Mouse (Mus musculus) embryonic facial prominence, embryonic 15.5 days (tissue): ENCODE data around the gene Ggnbp2. TPM values are rescaled to one million over a fixed set of nuclear protein-coding genes. Genes with fewer than 3 reads are reported as not detected.
"Not testable (repeated sequence)": the region's sequence is repeated elsewhere in the genome, so short reads cannot be mapped to it uniquely, and the experiment has no call there.

Source experiments
- ATAC-seq: fragments of 200-750 bp; cut with Nextera tagmentation; 2 replicates; pipeline ENCODE4 v1.8.0; 2017; ENCODE audit warnings: low read depth, moderate TSS enrichment; ENCODE audit not compliant: insufficient number of reproducible peaks, low FRiP score, low TSS enrichment
- H3K27ac ChIP-seq: fragments of 300-500 bp; sonication (generic); replicated peaks from 2 replicates; pipeline ENCODE4 v1.5.1; 2015; ENCODE audit warnings: mild to moderate bottlenecking, inconsistent platforms
- H3K27me3 ChIP-seq: fragments of 300-500 bp; sonication (generic); 2 replicates; pipeline ENCODE4 v1.6.1; 2015; ENCODE audit warnings: inconsistent platforms
- H3K36me3 ChIP-seq: fragments of 300-500 bp; sonication (generic); 2 replicates; pipeline ENCODE4 v1.6.1; 2015; ENCODE audit warnings: mild to moderate bottlenecking, inconsistent platforms
- H3K4me1 ChIP-seq: fragments of 300-500 bp; sonication (generic); 2 replicates; pipeline ENCODE4 v1.6.1; 2015; ENCODE audit warnings: inconsistent platforms
- H3K4me2 ChIP-seq: fragments of 300-500 bp; sonication (generic); replicated peaks from 2 replicates; pipeline ENCODE4 v1.6.1; 2015; ENCODE audit warnings: mild to moderate bottlenecking, inconsistent platforms
- H3K4me3 ChIP-seq: fragments of 300-500 bp; sonication (generic); replicated peaks from 2 replicates; pipeline ENCODE4 v1.5.1; 2015; ENCODE audit warnings: mild to moderate bottlenecking, inconsistent platforms
- H3K9ac ChIP-seq: fragments of 300-500 bp; sonication (generic); 2 replicates; pipeline ENCODE4 v1.6.1; 2015; ENCODE audit warnings: inconsistent platforms
- H3K9me3 ChIP-seq: fragments of 300-500 bp; sonication (generic); replicated peaks from 2 replicates; pipeline ENCODE4 v1.6.1; 2016; ENCODE audit warnings: inconsistent platforms
- WGBS: fragments of 180-500 bp; shearing (Covaris S2); methylation state at CpG from one replicate; pipeline ENCODE4 v1.1.7; 2015; 5-methylcytosine and 5-hydroxymethylcytosine counted together
- polyA plus RNA-seq: library from polyadenylated mRNA; unstranded; fragments of >200 nt; fragmentation: Nextera tagmentation; extraction: Ambion mirVana; gene quantifications from 2 replicates; pipeline ENCODE4 v1.2.1, GENCODE M21; 2015

The Ggnbp2 gene
- polyA plus RNA-seq, 1 experiment from 2014 or later: 72.0 TPM

DNA sequence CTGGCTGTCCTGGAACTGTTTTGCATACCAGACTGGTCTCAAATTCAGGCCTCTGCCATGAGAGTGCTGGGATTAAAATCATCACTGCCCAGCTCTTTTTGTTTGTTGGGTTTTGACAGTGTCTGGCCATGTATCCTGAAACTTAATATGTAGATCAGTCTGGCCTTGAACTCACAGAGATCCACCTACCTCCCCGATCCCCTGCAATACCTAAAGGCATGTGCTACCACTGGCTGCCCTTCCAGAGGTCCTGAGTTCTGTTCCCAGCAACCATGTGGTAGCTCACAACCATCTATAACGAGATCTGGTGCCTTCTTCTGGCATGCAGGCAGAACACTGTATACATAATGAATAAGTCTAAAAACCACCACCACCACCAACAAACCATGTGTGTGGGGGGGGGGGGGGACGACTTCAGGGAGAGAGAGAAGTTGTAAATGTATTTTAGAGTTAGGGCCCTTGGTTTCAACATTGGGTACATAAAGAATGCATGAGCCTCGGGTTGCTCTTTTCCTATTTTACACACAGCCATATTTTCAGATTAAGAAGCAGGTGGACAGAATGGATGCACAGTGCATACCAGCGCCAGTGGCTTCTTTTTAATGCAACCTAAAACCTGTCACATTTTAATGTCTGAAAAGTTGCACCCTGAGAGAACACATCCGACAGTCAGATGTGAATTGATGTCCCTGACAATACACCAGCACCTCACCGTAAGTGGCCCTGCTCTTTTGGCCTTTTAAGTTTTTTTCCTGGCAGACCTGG lies 8.6 kb upstream of the Ggnbp2 start:
- Histone ChIP-seq H3K9me3 (no peaks in the 10 kb centered on the region), H3K27ac (peak overlapping the region; percentile 93), H3K27me3 (no peaks in the 10 kb centered on the region), H3K4me3 (peak overlapping the region; percentile 89), H3K9ac (peak overlapping the region; percentile 70), H3K36me3 (peaks cover 11% of the 10 kb centered on the region; the same call in 1 of the 2 replicates), H3K4me2 (peak overlapping the region; percentile 91), H3K4me1 (peaks cover 17% of the 10 kb centered on the region)
- no peak for ATAC-seq
- WGBS: 20% methylated on average over 7 of the region's 7 CpGs

DNA sequence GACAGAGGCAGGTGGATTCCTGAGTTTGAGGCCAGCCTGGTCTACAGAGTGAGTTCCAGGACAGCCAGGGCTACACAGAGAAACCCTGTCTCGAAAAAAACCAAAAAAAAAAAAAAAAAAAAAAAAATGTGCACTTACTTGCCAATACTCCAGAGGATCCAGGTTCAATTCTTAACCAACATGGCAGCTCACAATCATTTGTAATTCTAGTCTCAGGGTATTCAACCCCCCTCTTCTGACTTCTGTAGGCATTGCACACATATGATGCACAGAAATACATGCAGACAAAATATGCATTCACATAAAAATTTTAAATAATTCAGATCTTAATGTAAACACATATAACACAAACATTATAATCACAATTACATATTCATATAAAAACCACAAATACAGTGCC lies 5.4 kb upstream of the Ggnbp2 start:
- H3K36me3 ChIP-seq: not testable (repeated sequence)

DNA sequence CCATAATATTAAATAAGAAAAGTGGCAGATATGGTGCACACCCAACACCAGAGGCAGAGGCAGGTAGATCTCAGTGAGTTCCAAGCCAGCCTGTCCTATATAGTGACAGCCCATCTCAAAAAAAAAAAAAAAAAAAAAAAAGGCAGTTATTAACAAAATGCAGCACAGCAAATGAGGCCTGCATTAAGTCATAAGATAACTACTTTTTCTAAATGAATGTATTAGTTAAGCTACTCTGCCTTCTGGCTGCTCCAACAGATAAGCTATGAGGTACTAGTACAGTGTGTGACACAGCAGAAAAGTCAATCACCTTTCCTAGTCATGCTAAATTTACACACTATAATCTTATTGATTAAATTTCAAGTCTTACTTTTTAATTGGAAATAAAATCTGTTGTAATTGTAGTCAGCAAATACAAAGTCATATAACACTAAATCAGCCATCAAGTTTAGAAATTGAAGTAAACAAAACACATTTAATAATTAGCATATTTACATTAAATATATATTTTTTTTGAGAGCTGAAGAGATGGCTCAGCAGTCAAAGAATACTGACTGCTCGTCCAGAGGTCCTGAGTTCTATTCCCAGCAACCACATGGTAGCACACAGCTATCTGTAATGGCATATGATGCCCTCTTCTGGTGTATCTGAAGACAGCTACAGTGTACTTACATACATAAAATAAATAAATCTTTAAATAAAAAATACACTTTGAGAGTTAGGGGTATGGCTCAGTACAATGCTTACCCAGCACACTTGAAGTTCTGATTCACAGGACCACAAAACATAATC lies 2.6 kb upstream of the Ggnbp2 start:
- 78% methylated on average over 1 of the region's 1 CpGs for WGBS

More for the DNA sequence above, 5.4 kb upstream of the Ggnbp2 start:
- not testable (repeated sequence) for H3K9ac ChIP-seq, H3K27ac ChIP-seq, ATAC-seq, H3K4me3 ChIP-seq, H3K4me2 ChIP-seq, H3K9me3 ChIP-seq, H3K27me3 ChIP-seq
- WGBS: no CpG with 5 or more reads among the region's 1 CpGs
- peaks cover 11% of the 10 kb centered on the region for H3K4me1 ChIP-seq

DNA sequence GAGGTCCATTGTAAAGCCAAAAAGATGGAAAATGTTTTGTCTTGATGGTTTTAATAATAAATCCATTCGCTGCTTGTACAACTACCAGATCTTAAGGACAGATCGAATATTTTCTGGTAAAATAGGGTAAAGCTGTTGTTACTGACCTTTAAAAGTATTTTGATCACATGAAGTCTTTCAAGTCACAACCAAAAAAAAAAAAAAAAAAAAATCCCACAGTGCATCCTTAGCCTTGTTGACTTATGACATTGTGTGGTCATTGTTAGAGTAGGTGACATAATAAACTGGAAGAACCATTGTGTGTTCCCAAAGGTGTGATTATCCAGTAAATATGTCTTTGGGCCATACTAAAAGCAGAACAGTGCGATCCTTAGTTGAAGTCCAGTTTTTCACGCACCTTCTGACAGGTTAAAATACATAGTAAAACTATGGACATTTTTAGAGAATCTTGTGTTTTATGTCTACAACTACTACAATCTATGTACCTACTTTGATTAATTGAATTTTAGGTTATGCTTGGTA lies 992 bp upstream of the Ggnbp2 start:
- Histone ChIP-seq H3K9ac (0 out of 2 replicates have a peak overlapping the region, but pooled peaks have one; percentile 88), H3K36me3 (no peaks in the 10 kb centered on the region), H3K4me3 (peak overlapping the region; percentile 91), H3K4me1 (peaks cover 7% of the 10 kb centered on the region; the same call in 1 of the 2 replicates), H3K27me3 (no peaks in the 10 kb centered on the region), H3K9me3 (no peaks in the 10 kb centered on the region), H3K27ac (peak overlapping the region; percentile 98), H3K4me2 (peak overlapping the region; percentile 47)
- WGBS: 64% methylated on average over 4 of the region's 4 CpGs
- ATAC-seq: no peak

More for the DNA sequence above, 2.6 kb upstream of the Ggnbp2 start:
- peaks cover 4% of the 10 kb centered on the region; the same call in 1 of the 2 replicates for H3K4me1 ChIP-seq
- H3K4me3 ChIP-seq: no peak overlapping the region
- H3K9me3 ChIP-seq: no peaks in the 10 kb centered on the region
- ATAC-seq: no peak
- no peak overlapping the region for H3K27ac ChIP-seq
- no peaks in the 10 kb centered on the region for H3K27me3 ChIP-seq
- no peak overlapping the region for H3K4me2 ChIP-seq
- H3K9ac ChIP-seq: no peak overlapping the region
- 0 out of 2 replicates have a peak, but pooled peaks cover 4% of the 10 kb centered on the region for H3K36me3 ChIP-seq

DNA sequence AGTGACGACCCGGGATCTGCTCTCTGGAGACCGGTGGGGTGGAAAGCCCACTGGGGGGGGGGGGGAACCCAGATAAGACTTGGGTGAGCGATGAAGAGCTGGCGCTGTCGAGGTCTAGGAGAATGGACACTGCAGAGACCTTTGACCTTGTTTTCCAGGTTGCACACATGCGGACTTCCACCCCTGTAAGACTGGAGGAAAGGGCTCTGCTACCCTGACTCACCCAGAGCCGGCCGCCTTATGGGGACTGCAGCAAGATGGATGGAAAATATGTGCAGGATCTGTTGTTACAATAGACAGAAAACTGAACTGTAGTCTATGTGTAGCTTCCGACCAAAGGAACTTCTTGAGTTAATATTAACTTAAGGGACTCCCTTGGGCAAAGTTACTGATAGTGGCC lies 429 bp upstream of the Ggnbp2 start:
- peak overlapping the region; percentile 98 for H3K27ac ChIP-seq
- H3K27me3 ChIP-seq: no peaks in the 10 kb centered on the region
- 0% methylated on average over 10 of the region's 10 CpGs for WGBS
- H3K9ac ChIP-seq: peak overlapping the region; percentile 88
- peak overlapping the region; percentile 91 for H3K4me3 ChIP-seq
- H3K4me2 ChIP-seq: peak overlapping the region; percentile 47
- H3K4me1 ChIP-seq: peaks cover 7% of the 10 kb centered on the region; the same call in 1 of the 2 replicates
- H3K9me3 ChIP-seq: no peaks in the 10 kb centered on the region
- no peaks in the 10 kb centered on the region for H3K36me3 ChIP-seq
- no peak; the same call in 1 of the 2 replicates for ATAC-seq

DNA sequence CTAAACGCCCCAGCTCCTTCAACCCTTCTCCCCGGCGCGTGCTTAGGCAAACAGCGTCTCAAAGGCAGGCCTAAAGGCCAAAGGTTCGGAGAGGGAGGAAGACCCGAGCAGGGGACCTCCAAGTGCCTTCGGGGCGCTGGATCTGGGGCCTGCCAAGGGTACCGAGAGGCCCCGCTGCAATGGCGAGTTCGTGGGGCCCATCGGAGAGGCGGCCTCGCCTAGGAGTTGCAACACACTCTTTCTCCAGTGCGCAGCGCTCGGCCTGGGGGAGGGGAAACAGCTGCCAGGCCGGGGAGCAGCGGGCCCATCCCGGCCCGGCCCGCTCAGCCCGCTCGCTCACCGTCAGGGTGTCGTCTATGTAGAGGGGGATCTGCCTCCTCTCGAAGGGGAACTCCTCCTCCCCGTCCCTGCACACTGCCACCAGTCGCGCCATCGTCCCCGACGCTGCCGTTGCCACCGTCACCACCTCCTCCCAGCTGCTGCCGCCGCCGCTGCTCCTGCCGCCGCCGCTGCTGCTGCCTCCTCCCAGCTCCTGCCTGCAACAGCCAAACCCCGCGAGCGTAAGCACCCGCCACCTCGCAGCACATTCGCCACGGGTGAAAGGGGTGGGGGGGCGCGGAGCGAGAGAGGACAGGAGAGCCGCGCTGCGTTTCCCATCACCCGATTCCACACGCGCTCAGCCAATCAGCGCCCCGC lies 932 bp downstream of the Ggnbp2 start:
- under 1% methylated on average over 55 of the region's 61 CpGs for WGBS

DNA sequence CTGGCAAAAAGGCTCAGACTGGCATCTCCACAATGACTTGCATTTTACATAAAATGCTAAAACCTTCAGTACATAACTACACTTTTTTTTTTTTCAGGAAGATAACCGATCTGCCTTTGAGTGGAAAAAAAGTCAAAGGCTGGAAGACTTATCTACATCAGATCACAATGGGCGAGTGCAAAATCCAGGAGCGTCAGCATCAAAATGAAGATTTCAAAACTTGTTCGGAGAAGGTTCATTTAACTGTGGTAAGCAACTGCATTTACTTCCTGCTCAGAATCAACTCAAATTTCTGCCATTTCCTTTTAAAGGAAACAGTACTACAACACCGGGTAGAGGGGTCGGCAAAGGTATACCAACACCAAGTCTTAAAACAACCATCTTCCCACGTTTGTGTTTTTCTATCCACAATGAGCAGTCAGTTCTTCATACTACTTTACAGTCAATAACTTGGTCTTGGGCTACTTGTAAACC lies 1.8 kb downstream of the Ggnbp2 start:
- 7% methylated on average over 7 of the region's 7 CpGs for WGBS
- Histone ChIP-seq H3K27me3 (no peaks in the 10 kb centered on the region), H3K4me1 (peaks cover 7% of the 10 kb centered on the region; the same call in 1 of the 2 replicates), H3K9me3 (no peaks in the 10 kb centered on the region), H3K4me3 (peak overlapping the region; percentile 91), H3K36me3 (no peaks in the 10 kb centered on the region), H3K4me2 (peak overlapping the region; percentile 73), H3K9ac (peak overlapping the region; percentile 97), H3K27ac (peak overlapping the region; percentile 97)
- no peak for ATAC-seq

More for the DNA sequence above, 932 bp downstream of the Ggnbp2 start:
- ATAC-seq: peak; percentile 89
- H3K4me1 ChIP-seq: peaks cover 7% of the 10 kb centered on the region; the same call in 1 of the 2 replicates
- peak overlapping the region; percentile 97 for H3K9ac ChIP-seq
- peak overlapping the region; percentile 91 for H3K4me3 ChIP-seq
- H3K27me3 ChIP-seq: no peaks in the 10 kb centered on the region
- peak overlapping the region; percentile 73 for H3K4me2 ChIP-seq
- H3K9me3 ChIP-seq: no peaks in the 10 kb centered on the region
- no peaks in the 10 kb centered on the region for H3K36me3 ChIP-seq
- peak overlapping the region; percentile 97 for H3K27ac ChIP-seq

DNA sequence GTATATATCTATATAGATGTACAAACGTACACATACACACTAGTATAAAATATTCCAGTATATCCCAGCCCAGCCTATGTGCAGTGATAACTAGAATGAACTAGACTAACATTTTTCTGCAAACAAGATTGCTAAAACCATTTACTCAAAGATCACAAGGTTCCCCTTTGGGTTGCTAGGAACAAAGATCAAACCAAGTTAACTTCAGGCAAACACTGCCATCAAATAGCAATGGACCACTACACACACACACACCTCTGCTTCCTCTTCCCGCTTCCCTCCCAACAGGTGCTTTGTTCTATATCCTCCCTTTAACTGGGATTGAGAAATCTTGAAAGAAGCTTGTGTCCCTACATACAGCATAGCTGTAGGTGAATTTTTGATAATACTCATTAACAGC lies 3.0 kb downstream of the Ggnbp2 start:
- no peak overlapping the region for H3K27ac ChIP-seq
- no peaks in the 10 kb centered on the region for H3K9me3 ChIP-seq
- H3K4me2 ChIP-seq: no peak overlapping the region
- no peak overlapping the region for H3K4me3 ChIP-seq
- no peak for ATAC-seq
- no peak overlapping the region for H3K9ac ChIP-seq
- peaks cover 7% of the 10 kb centered on the region; the same call in 1 of the 2 replicates for H3K4me1 ChIP-seq
- H3K27me3 ChIP-seq: no peaks in the 10 kb centered on the region
- WGBS: 87% methylated on average over 2 of the region's 2 CpGs
- H3K36me3 ChIP-seq: no peaks in the 10 kb centered on the region

DNA sequence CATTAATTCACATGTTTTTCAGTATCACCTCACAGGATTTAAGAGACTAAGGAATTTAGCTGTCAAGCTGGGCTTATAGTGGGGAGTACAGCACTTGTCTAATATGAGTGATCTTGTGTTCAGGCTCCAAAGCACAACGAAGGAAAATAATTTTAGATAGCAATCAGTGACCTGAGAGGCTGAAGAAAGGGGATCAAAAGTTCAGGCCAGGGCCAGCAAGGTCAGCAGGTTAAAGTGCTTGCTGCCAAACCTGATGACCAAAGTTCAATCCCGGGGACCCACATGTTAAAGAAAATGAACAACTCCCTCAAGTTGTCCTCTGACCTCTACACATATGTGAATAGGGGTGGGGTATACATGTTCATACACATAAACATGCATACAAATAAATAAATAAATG lies 5.3 kb downstream of the Ggnbp2 start:
- H3K36me3 ChIP-seq: peaks cover 5% of the 10 kb centered on the region; the same call in 1 of the 2 replicates
- no peaks in the 10 kb centered on the region for H3K27me3 ChIP-seq
- peaks cover 7% of the 10 kb centered on the region; the same call in 1 of the 2 replicates for H3K4me1 ChIP-seq
- H3K4me2 ChIP-seq: no peak overlapping the region
- no peak for ATAC-seq
- no peak overlapping the region for H3K4me3 ChIP-seq
- no peak overlapping the region for H3K9ac ChIP-seq
- 42% methylated on average over 2 of the region's 2 CpGs for WGBS
- H3K27ac ChIP-seq: no peak overlapping the region
- H3K9me3 ChIP-seq: no peaks in the 10 kb centered on the region

DNA sequence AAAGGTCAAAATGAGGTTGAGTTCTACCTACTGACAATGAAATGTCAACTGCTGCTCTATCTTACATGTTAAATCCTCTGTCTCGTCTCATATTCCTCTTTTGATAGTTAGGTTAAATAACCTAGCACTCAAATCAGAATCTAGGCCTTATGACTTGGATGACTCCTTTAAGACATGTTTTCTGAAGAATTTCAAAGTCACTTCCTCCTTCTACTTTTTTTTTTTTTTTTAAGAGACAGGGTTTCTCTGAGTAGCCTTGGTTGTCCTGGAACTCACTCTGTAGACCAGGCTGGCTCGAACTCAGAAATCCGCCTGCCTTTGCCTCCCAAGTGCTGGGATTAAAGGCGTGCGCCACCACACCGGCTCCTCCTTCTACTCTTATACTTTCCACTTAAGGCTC lies 15.3 kb downstream of the Ggnbp2 start:
- H3K36me3 ChIP-seq: peaks cover 45% of the 10 kb centered on the region

More for the DNA sequence above, 15.3 kb downstream of the Ggnbp2 start:
- no peaks in the 10 kb centered on the region for H3K27me3 ChIP-seq
- ATAC-seq: no peak
- no peak overlapping the region for H3K27ac ChIP-seq
- H3K4me1 ChIP-seq: no peaks in the 10 kb centered on the region
- 91% methylated on average over 6 of the region's 6 CpGs for WGBS
- no peak overlapping the region for H3K4me2 ChIP-seq
- no peak overlapping the region for H3K9ac ChIP-seq
- no peak overlapping the region for H3K4me3 ChIP-seq
- H3K9me3 ChIP-seq: no peaks in the 10 kb centered on the region
